Mouse (Mus musculus): ENCODE data around the gene Lgr5. TPM values are rescaled to one million over a fixed set of nuclear protein-coding genes. Genes with fewer than 3 reads are reported as not detected.

Gene Lgr5
- total RNA-seq, 2 experiments from 2014 or later: 0.35 TPM; not detected in 1

GRCm38 (mm10) chr10:115467985-115468384 lies 119.6 kb downstream of the Lgr5 start:
- no peak for ATAC-seq (replicated peaks; ENCODE audit: low FRiP score, low TSS enrichment, poor library complexity, severe bottlenecking)

- no peak for ATAC-seq (replicated peaks; ENCODE audit: low FRiP score, low TSS enrichment, poor library complexity, severe bottlenecking)
Measured at GRCm38 (mm10) chr10:115465778-115466177, 121.8 kb downstream of the Lgr5 start.

GRCm38 (mm10) chr10:115465072-115465471 lies 122.5 kb downstream of the Lgr5 start:
- ATAC-seq (replicated peaks; ENCODE audit: low FRiP score, low TSS enrichment, poor library complexity, severe bottlenecking): no peak

GRCm38 (mm10) chr10:115462646-115463045 lies 124.9 kb downstream of the Lgr5 start:
- no peak for ATAC-seq (replicated peaks; ENCODE audit: low FRiP score, low TSS enrichment, poor library complexity, severe bottlenecking)

- no peak for ATAC-seq (replicated peaks; ENCODE audit: low FRiP score, low TSS enrichment, poor library complexity, severe bottlenecking)
Measured at GRCm38 (mm10) chr10:115457368-115458021, 130.1 kb downstream of the Lgr5 start.

- ATAC-seq (replicated peaks; ENCODE audit: low FRiP score, low TSS enrichment, poor library complexity, severe bottlenecking): no peak
Measured at GRCm38 (mm10) chr10:115448614-115449013, 139.0 kb downstream of the Lgr5 start.

- no peak for ATAC-seq (replicated peaks; ENCODE audit: low FRiP score, low TSS enrichment, poor library complexity, severe bottlenecking)
Measured at GRCm38 (mm10) chr10:115437286-115437685, 150.3 kb downstream of the Lgr5 start.

GRCm38 (mm10) chr10:115425351-115425750 lies 162.2 kb downstream of the Lgr5 start:
- ATAC-seq (replicated peaks; ENCODE audit: low FRiP score, low TSS enrichment, poor library complexity, severe bottlenecking): no peak

- no peak for ATAC-seq (replicated peaks; ENCODE audit: low FRiP score, low TSS enrichment, poor library complexity, severe bottlenecking)
Measured at GRCm38 (mm10) chr10:115421976-115422375, 165.6 kb downstream of the Lgr5 start.

- ATAC-seq (replicated peaks; ENCODE audit: low FRiP score, low TSS enrichment, poor library complexity, severe bottlenecking): no peak
Measured at GRCm38 (mm10) chr10:115414056-115414455, 173.5 kb downstream of the Lgr5 start.

GRCm38 (mm10) chr10:115413496-115413895 lies 174.1 kb downstream of the Lgr5 start:
- ATAC-seq (replicated peaks; ENCODE audit: low FRiP score, low TSS enrichment, poor library complexity, severe bottlenecking): no peak

- ATAC-seq (replicated peaks; ENCODE audit: low FRiP score, low TSS enrichment, poor library complexity, severe bottlenecking): peak; percentile 85
Measured at GRCm38 (mm10) chr10:115406393-115406792, 181.2 kb downstream of the Lgr5 start.

Other genes starting within 250 kb of the Lgr5 start
- gene Tmem19, start 225.3 kb downstream of the Lgr5 start, total RNA-seq (2014; fragmentation: Nextera tagmentation): 10.5 and 10.9 TPM in 2 replicates
- gene Tmem19, start 225.3 kb downstream of the Lgr5 start, total RNA-seq (2017): 10.1 and 14.7 TPM in 2 replicates
- gene Thap2, start 203.3 kb downstream of the Lgr5 start, total RNA-seq (2014; fragmentation: Nextera tagmentation): 15.2 and 18.4 TPM in 2 replicates
- gene Thap2, start 203.3 kb downstream of the Lgr5 start, total RNA-seq (2017): 9.8 and 10.2 TPM in 2 replicates
- 49.0 and 94.8 TPM in 2 replicates for gene Zfc3h1, start 202.8 kb downstream of the Lgr5 start, total RNA-seq (2014; fragmentation: Nextera tagmentation)
- 38.3 and 44.9 TPM in 2 replicates for gene Zfc3h1, start 202.8 kb downstream of the Lgr5 start, total RNA-seq (2017)
- gene A930009A15Rik, start 17.8 kb downstream of the Lgr5 start, total RNA-seq (2014; fragmentation: Nextera tagmentation): not detected in 2 replicates
- not detected in 2 replicates for gene A930009A15Rik, start 17.8 kb downstream of the Lgr5 start, total RNA-seq (2017)
- gene Tspan8, start 229.1 kb upstream of the Lgr5 start, total RNA-seq (2014; fragmentation: Nextera tagmentation): 50.8 and 55.7 TPM in 2 replicates
- 85.7 and 105 TPM in 2 replicates for gene Tspan8, start 229.1 kb upstream of the Lgr5 start, total RNA-seq (2017)

Data from megakaryocyte-erythroid progenitor cell, adult 5-6 weeks (primary cell).